Mouse (Mus musculus): ENCODE results near the gene Zfp423. TPM values are rescaled to one million over a fixed set of nuclear protein-coding genes. Genes with fewer than 3 reads are reported as not detected.

The Zfp423 gene
- polyA plus RNA-seq (2014; fragmentation: Illumina TruSeq; extraction: RNeasy Lipid Tissue Mini Kit (QIAGEN cat#74804); ENCODE audit: low read depth, low replicate concordance): 14.7 TPM

GRCm38 (mm10) chr8:87959320-87959920 is at the start of gene Zfp423:
Zfp423 (minus strand) TSS chr8:87959595.

Other genes with a start within 250 kb of the Zfp423 start
- gene Cnep1r1, start 159.2 kb upstream of the Zfp423 start, polyA plus RNA-seq (2014; fragmentation: Illumina TruSeq; extraction: RNeasy Lipid Tissue Mini Kit (QIAGEN cat#74804); ENCODE audit: low read depth, low replicate concordance): 33.2 TPM
- gene Heatr3, start 178.3 kb upstream of the Zfp423 start, polyA plus RNA-seq (2014; fragmentation: Illumina TruSeq; extraction: RNeasy Lipid Tissue Mini Kit (QIAGEN cat#74804); ENCODE audit: low read depth, low replicate concordance): 22.0 TPM
- 17.6 TPM for gene Tent4b, start 239.6 kb upstream of the Zfp423 start, polyA plus RNA-seq (2014; fragmentation: Illumina TruSeq; extraction: RNeasy Lipid Tissue Mini Kit (QIAGEN cat#74804); ENCODE audit: low read depth, low replicate concordance)